Mouse (Mus musculus) neural tube, embryonic 14.5 days (tissue): ENCODE measurements around the gene Grifin. TPM values are rescaled to one million over a fixed set of nuclear protein-coding genes. Genes with fewer than 3 reads are reported as not detected.
A peak's percentile ranks its signal among the peaks of the same experiment; 100 is the strongest.

Source experiments
- ATAC-seq: fragments of 200-750 bp; cut with Nextera tagmentation; 2 replicates; pipeline ENCODE4 v1.8.0; 2017; ENCODE audit warnings: low read depth, mild to moderate bottlenecking, moderate TSS enrichment, moderate library complexity
- H3K27ac ChIP-seq: fragments of 300-500 bp; sonication (generic); 2 replicates; pipeline ENCODE4 v1.5.1; 2014; ENCODE audit warnings: low read depth, mild to moderate bottlenecking, control low read depth, low read length, moderate library complexity, mixed read lengths
- H3K27me3 ChIP-seq: fragments of 300-500 bp; sonication (generic); 2 replicates; pipeline ENCODE4 v1.6.1; 2014; ENCODE audit warnings: low read length; ENCODE audit not compliant: control insufficient read depth, insufficient read depth
- H3K36me3 ChIP-seq: fragments of 300-500 bp; sonication (generic); 2 replicates; pipeline ENCODE4 v1.6.1; 2014; ENCODE audit warnings: low read length, mixed read lengths; ENCODE audit not compliant: control insufficient read depth, insufficient read depth
- H3K4me1 ChIP-seq: fragments of 300-500 bp; sonication (generic); 2 replicates; pipeline ENCODE4 v1.6.1; 2014; ENCODE audit warnings: low read length; ENCODE audit not compliant: control insufficient read depth, insufficient read depth
- H3K4me2 ChIP-seq: fragments of 300-500 bp; sonication (generic); 2 replicates; pipeline ENCODE4 v1.6.1; 2014; ENCODE audit warnings: mild to moderate bottlenecking, low read depth, low read length, control low read depth
- H3K4me3 ChIP-seq: fragments of 300-500 bp; sonication (generic); 2 replicates; pipeline ENCODE4 v1.5.1; 2014; ENCODE audit warnings: low read depth, low read length, control low read depth, mixed read lengths
- H3K9ac ChIP-seq: fragments of 300-500 bp; sonication (generic); replicated peaks from 2 replicates; pipeline ENCODE4 v1.6.1; 2014; ENCODE audit warnings: low read depth, mild to moderate bottlenecking, control low read depth, low read length, mixed read lengths
- H3K9me3 ChIP-seq: fragments of 300-500 bp; sonication (generic); 2 replicates; pipeline ENCODE4 v1.6.1; 2016; ENCODE audit warnings: low read length; ENCODE audit not compliant: control insufficient read depth
- WGBS: fragments of 180-500 bp; shearing (Covaris S2); extraction: QIAGEN DNeasy Blood & Tissue Kit; methylation state at CpG from one replicate; pipeline ENCODE4 v1.1.7; 2014; 5-methylcytosine and 5-hydroxymethylcytosine counted together
- polyA plus RNA-seq: library from polyadenylated mRNA; unstranded; fragments of >200 nt; fragmentation: Nextera tagmentation; extraction: Ambion mirVana; gene quantifications from 2 replicates; pipeline ENCODE4 v1.2.1, GENCODE M21; 2014

Grifin gene
- polyA plus RNA-seq, 1 experiment from 2014 or later, result not detected

DNA sequence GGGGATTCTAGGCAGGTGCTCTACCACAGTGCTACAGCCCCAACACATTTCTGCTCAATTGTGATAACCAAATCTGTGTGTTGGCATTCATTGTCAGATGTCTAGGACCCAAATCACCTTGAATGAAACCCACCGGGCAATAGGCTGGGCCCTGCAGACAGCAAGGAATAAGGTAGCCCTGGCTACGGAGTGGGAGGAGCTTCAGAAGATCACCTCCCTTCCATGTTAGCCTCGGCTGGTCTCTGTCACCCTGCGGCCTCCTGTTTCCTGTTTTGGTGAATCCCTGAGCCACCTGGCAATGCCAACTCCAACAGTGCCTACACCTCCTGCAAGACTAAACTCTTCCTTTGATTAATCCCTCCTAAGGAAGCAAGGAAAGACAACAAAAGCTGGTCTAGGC lies 32.9 kb upstream of the Grifin start:
- no peaks in the 10 kb centered on the region for H3K4me1 ChIP-seq
- WGBS, result 91% methylated on average over 4 of the region's 4 CpGs
- no peaks in the 10 kb centered on the region for H3K27me3 ChIP-seq
- H3K4me2 ChIP-seq, result no peak overlapping the region
- no peak for ATAC-seq
- H3K36me3 ChIP-seq, result no peaks in the 10 kb centered on the region
- no peaks in the 10 kb centered on the region for H3K9me3 ChIP-seq
- H3K27ac ChIP-seq, result no peak overlapping the region
- H3K9ac ChIP-seq, result no peak overlapping the region
- no peak overlapping the region for H3K4me3 ChIP-seq

DNA sequence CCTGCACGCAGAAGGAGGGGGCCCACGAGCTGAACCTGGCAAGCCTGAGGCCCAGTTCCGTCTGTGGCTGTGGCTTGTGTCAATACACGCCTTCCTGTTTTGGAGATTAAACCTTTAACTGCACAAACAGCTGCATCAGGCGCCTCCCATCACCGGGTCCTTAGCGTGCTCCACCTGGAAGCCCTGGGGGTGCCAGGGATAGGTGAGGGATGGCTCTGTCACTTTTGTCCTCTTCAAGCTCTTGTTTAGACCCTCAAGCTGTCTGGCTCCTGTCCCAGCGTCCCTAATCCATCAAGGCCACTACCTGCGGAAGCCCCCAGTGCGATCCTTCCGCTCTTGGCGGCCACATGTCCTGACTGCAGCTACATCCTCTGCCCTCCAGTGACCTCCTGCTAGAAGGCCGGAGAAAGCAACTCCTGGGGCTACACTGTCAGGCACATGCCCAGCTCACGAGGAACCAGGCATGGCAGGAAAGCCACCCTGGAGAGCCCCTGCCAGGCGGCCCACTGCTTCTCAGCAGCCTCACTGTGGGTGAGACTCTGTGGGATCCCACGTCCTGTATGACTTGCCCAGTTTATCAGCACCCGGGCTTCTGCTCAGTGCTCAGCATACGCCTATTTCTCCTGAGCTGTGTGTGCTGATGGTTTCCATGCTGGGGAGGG lies 32.2 kb upstream of the Grifin start:
- ATAC-seq, result no peak
- Histone ChIP-seq H3K36me3 (no peaks in the 10 kb centered on the region), H3K4me2 (no peak overlapping the region), H3K27me3 (no peaks in the 10 kb centered on the region), H3K9me3 (no peaks in the 10 kb centered on the region), H3K4me1 (no peaks in the 10 kb centered on the region), H3K9ac (no peak overlapping the region), H3K27ac (no peak overlapping the region), H3K4me3 (no peak overlapping the region)
- 77% methylated on average over 18 of the region's 18 CpGs for WGBS

DNA sequence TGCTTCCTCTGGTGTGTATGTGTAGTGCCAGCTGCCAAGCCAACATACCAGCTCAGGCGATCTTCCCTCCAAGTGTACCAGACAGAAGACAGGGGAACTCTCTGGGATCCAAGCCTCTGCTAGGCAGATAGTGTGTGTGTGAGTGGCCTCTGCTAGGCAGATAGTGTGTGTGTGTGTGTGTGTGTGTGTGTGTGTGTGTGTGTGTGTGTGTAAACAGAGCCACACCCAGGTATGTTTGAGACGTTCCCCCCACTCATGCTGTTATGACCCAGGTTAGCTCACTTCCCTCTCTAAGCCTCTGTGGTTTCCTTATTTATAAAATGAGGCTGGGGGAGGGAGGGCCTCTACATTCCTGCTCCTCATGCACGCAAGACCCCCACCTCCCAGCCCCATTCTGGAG lies 31.6 kb upstream of the Grifin start:
- Histone ChIP-seq H3K4me1 (no peaks in the 10 kb centered on the region), H3K27me3 (no peaks in the 10 kb centered on the region), H3K4me2 (no peak overlapping the region), H3K9me3 (no peaks in the 10 kb centered on the region), H3K27ac (no peak overlapping the region), H3K36me3 (no peaks in the 10 kb centered on the region), H3K9ac (no peak overlapping the region), H3K4me3 (no peak overlapping the region)
- no peak for ATAC-seq
- WGBS, result 88% methylated on average over 3 of the region's 3 CpGs

DNA sequence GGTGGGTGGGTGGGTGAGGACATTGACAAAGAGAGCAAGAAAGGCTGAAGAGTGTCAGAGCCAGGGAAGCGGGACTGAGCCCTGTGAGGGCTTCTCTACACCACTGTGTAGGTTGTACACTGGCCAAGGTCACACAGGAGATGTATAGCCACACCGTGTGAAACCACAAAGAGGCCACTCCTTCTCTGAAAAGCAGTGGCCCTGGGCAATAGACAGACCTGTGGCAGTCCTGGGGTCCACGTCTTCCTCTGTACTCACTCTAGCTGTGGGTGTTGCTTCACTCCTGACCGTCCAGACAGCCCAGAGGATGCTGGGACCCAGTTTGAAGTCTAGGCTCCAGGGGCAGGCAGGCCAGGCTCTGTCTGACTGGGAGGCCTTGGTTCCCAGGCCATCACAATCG lies 30.0 kb upstream of the Grifin start:
- Histone ChIP-seq H3K4me1 (no peaks in the 10 kb centered on the region), H3K4me2 (no peak overlapping the region), H3K27me3 (no peaks in the 10 kb centered on the region), H3K4me3 (no peak overlapping the region), H3K27ac (no peak overlapping the region), H3K36me3 (no peaks in the 10 kb centered on the region), H3K9ac (no peak overlapping the region), H3K9me3 (no peaks in the 10 kb centered on the region)
- ATAC-seq, result no peak
- 69% methylated on average over 5 of the region's 5 CpGs for WGBS

DNA sequence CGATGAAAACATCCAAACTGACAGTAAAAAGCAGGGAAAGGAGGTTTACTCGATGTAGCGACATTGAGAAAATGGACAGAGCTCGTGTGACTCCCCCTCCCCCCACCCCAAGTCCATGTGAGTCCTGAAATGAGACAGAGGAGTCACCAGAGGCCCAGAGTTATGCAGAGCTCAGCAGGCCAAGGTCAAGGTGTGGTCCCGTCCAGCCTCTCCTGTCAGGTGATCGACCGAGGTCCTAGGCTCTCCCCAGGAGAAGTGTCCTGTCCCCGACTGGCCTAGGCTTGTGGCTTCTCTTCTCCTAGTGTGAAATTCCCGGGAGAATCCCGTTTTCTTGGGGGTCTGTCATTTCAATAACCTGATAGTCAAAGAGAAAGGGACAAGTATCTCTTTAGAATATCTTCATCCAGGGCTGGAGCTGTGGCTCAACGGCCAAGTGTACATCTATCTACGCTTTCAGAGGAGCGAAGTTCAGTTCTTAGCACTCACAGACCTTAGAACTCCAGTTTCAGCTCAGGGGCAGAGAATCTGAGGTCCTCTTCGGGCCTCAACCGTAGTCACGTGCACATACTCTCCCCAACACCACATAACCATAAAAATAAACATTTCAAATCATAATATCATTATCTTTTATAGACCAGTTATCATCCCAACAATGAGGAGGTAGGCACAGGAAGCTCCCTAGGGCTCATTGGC lies 24.4 kb upstream of the Grifin start:
- no peak overlapping the region for H3K4me3 ChIP-seq
- H3K4me1 ChIP-seq, result no peaks in the 10 kb centered on the region; the same call in 1 of the 2 replicates
- no peak overlapping the region for H3K4me2 ChIP-seq
- WGBS, result 90% methylated on average over 16 of the region's 16 CpGs
- H3K9ac ChIP-seq, result no peak overlapping the region
- H3K36me3 ChIP-seq, result no peaks in the 10 kb centered on the region
- no peaks in the 10 kb centered on the region for H3K9me3 ChIP-seq
- ATAC-seq, result no peak
- H3K27me3 ChIP-seq, result no peaks in the 10 kb centered on the region
- no peak overlapping the region for H3K27ac ChIP-seq

DNA sequence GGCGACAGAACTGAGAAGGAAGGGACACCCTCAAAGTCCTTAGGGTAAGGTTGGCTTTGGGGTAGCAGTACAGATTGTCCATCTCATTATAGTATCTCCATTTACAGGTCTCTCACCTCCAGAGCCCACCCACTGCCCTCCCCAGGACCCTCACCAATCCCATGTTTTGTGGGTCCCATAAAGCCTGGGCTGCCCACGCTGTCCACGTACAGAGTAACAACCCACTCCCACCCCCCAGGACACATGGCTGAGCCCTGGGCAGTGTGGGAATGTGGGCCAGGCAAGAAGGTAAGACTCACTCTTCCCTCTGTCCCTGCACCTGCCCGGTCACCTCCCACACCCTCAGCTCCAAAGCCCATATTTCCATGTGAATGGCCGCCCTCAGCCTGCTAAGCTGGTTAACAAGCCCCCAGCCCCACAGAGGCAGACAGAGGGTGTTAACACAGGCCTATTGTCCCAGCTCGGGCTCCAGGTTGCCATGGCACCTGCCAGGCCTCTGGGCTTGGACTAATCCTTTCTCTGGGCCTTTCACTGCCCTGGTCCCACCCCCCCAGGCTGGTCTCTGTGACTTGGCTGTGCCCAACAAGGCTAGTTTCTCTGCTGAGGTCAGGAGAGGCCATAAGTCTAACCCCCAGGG lies 19.0 kb upstream of the Grifin start:
- ATAC-seq, result peak; percentile 79; the same call in 1 of the 2 replicates
- no peak overlapping the region for H3K9ac ChIP-seq
- H3K4me1 ChIP-seq, result peaks cover 21% of the 10 kb centered on the region; the same call in 1 of the 2 replicates

DNA sequence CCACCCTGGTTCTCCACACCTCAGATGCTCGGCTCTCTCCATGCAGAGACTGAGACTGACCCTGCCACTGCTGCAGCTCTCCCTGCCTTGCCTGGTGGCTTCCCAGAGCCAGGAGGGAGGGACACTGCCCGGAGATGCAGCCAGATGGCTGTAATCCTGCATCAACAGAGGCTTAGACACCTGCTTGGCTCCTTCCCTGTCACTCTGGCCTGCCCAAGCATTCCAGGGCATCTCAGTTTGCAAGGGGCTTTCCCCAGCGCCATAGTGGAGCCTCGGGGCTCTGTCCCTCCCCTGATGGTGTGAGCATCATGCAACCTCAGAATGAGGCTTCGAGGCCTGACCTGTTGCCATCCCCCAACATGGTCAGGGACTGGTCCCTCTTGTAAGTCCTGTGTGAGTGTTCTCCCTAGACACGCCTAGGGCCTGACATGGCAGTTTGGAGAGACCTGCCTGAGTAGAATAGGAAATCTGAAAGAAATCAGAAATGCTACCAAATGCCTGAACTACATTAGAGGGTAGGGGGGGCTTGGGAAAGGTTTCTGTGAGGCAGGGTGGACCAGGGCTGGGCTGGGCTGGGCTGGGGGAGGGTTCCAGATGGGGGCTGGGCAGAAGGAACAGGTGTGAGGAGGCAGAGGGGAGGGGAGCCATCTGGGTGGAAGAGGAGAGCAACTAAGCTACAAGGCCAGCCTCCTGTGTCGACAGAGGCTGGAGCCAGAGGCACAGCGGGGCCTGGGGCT lies 18.3 kb upstream of the Grifin start:
- Histone ChIP-seq H3K9me3 (no peaks in the 10 kb centered on the region), H3K4me1 (peaks cover 21% of the 10 kb centered on the region; the same call in 1 of the 2 replicates), H3K27me3 (no peaks in the 10 kb centered on the region), H3K4me2 (no peak overlapping the region), H3K36me3 (no peaks in the 10 kb centered on the region), H3K27ac (no peak overlapping the region), H3K9ac (no peak overlapping the region), H3K4me3 (no peak overlapping the region)
- 21% methylated on average over 7 of the region's 8 CpGs for WGBS
- 0 out of 2 replicates have a peak, but pooled peaks have one; percentile 9 for ATAC-seq

More for the DNA sequence above, 19.0 kb upstream of the Grifin start:
- Histone ChIP-seq H3K27me3 (no peaks in the 10 kb centered on the region), H3K4me3 (no peak overlapping the region), H3K9me3 (no peaks in the 10 kb centered on the region), H3K27ac (peak overlapping the region; percentile 44), H3K4me2 (no peak overlapping the region), H3K36me3 (no peaks in the 10 kb centered on the region)
- WGBS, result 9% methylated on average over 6 of the region's 6 CpGs

GRCm38 (mm10) chr5:140581569-140581968 lies 16.7 kb upstream of the Grifin start:
- Histone ChIP-seq H3K4me1 (peaks cover 21% of the 10 kb centered on the region; the same call in 1 of the 2 replicates), H3K4me3 (no peak overlapping the region), H3K36me3 (no peaks in the 10 kb centered on the region), H3K4me2 (no peak overlapping the region), H3K9ac (no peak overlapping the region), H3K27me3 (no peaks in the 10 kb centered on the region), H3K27ac (no peak overlapping the region), H3K9me3 (no peaks in the 10 kb centered on the region)
- WGBS, result 5% methylated on average over 5 of the region's 5 CpGs
- no peak for ATAC-seq
